Mouse (Mus musculus): ENCODE data around the gene Mpdu1.

DNA sequence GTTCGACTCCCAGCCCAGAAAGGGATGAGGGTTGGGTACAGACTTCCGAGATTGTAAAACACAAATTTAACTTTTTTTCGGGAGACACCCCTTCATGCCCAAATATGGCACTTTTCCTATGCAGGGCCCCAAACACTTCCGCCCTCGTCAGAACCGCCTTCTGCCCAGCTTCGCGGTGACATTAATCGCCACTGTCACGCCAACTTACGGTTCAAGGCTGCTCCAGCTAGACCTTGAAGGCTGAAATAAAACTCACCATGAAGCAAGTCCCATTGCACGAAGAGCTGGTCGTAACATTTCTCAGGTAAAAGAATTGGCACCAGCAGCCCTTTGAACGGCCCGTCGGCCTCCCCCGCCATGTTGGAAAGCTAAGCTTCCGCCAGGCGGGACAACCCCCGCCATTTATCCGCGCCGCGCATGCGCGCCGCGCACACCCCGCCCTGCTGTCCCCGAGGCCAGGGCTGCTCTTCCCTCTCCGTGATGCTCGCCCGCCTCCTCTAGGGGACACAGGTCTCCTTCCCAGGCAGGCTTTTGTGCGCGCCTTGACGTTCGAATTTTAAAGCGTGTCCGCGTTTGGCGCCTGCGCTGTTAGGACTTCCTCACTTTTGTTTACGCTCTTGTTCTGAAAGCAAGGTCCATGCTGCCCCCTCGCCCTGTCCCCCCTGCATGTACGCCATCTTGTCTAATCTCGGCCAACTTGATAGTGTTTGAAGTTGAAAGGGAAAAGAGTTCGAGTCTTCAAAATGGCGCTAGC, at the start of gene Mpdu1:
- TF ChIP-seq POLR2A (IDR thresholded peaks at IDR 0.05; ENCODE audit: insufficient read length, low read depth) (peak; percentile 90), MAX (IDR thresholded peaks at IDR 0.05; ENCODE audit: low read depth) (no peak), MYOD1 (IDR thresholded peaks at IDR 0.05; ENCODE audit: control insufficient read depth in 1 of 3, insufficient read length in 2 of 3, low read depth in 2 of 3) (no peak), CEBPB (IDR thresholded peaks at IDR 0.05; ENCODE audit: insufficient read depth, poor library complexity, severe bottlenecking) (no peak), USF1 (IDR thresholded peaks at IDR 0.05; ENCODE audit: low read depth) (no peak), TCF3 (IDR thresholded peaks at IDR 0.05; ENCODE audit: insufficient read length, low read depth) (no peak), E2F4 (IDR thresholded peaks at IDR 0.05; ENCODE audit: insufficient read depth) (peak; percentile 85), POLR2AphosphoS2 (IDR thresholded peaks at IDR 0.05; ENCODE audit: insufficient read length, low read depth) (peak; percentile 91), SRF (IDR thresholded peaks at IDR 0.05; ENCODE audit: control insufficient read depth, insufficient read length, low read depth) (peak; percentile 100), MYOG (IDR thresholded peaks at IDR 0.05; ENCODE audit: control insufficient read depth in 1 of 3, insufficient read depth in 1 of 3, insufficient read length in 2 of 3, low read depth in 2 of 3) (no peak)

Measured in myocyte (in vitro differentiated cells).